Mouse (Mus musculus): Measurements from ENCODE around the gene March11.

Gene March11

GRCm38 (mm10) chr15:26373759-26374158 is 64.9 kb downstream of the March11 start:
- no peak for DNase-seq (ENCODE audit: low spot score in 2 of 2)

GRCm38 (mm10) chr15:26374232-26374631 is 65.4 kb downstream of the March11 start:
- no peak for DNase-seq (ENCODE audit: low spot score in 2 of 2)

GRCm38 (mm10) chr15:26374946-26375345 is 66.1 kb downstream of the March11 start:
- no peak for DNase-seq (ENCODE audit: low spot score in 2 of 2)

- no peak for DNase-seq (ENCODE audit: low spot score in 2 of 2)
These were observed 68.5 kb downstream of the March11 start for GRCm38 (mm10) chr15:26377355-26377754.

- no peak for DNase-seq (ENCODE audit: low spot score in 2 of 2)
These were observed 70.0 kb downstream of the March11 start for GRCm38 (mm10) chr15:26378879-26379278.

- DNase-seq (ENCODE audit: low spot score in 2 of 2): no peak
These were observed 71.0 kb downstream of the March11 start for GRCm38 (mm10) chr15:26379831-26380230.

- no peak for DNase-seq (ENCODE audit: low spot score in 2 of 2)
These were observed 72.0 kb downstream of the March11 start for GRCm38 (mm10) chr15:26380844-26381243.

GRCm38 (mm10) chr15:26390001-26390400 is 81.2 kb downstream of the March11 start:
- no peak for DNase-seq (ENCODE audit: low spot score in 2 of 2)

- no peak for DNase-seq (ENCODE audit: low spot score in 2 of 2)
These were observed 87.7 kb downstream of the March11 start for GRCm38 (mm10) chr15:26396556-26396955.

GRCm38 (mm10) chr15:26425284-26425683 is 116.4 kb downstream of the March11 start:
- DNase-seq (ENCODE audit: low spot score in 2 of 2): no peak

GRCm38 (mm10) chr15:26426231-26426630 is 117.4 kb downstream of the March11 start:
- DNase-seq (ENCODE audit: low spot score in 2 of 2): no peak

GRCm38 (mm10) chr15:26430565-26430964 is 121.7 kb downstream of the March11 start:
- DNase-seq (ENCODE audit: low spot score in 2 of 2): no peak

GRCm38 (mm10) chr15:26432676-26433075 is 123.8 kb downstream of the March11 start:
- no peak for DNase-seq (ENCODE audit: low spot score in 2 of 2)

GRCm38 (mm10) chr15:26435725-26436124 is 126.9 kb downstream of the March11 start:
- no peak for DNase-seq (ENCODE audit: low spot score in 2 of 2)

GRCm38 (mm10) chr15:26437113-26437512 is 128.3 kb downstream of the March11 start:
- no peak for DNase-seq (ENCODE audit: low spot score in 2 of 2)
